Mouse (Mus musculus): ENCODE measurements around the gene Fgfr2. TPM values are rescaled to one million over a fixed set of nuclear protein-coding genes. Genes with fewer than 3 reads are reported as not detected.
A peak's percentile ranks its signal among the peaks of the same experiment; 100 is the strongest.

Gene Fgfr2
- polyA plus RNA-seq, 1 experiment from 2014 or later: 106 TPM

DNA sequence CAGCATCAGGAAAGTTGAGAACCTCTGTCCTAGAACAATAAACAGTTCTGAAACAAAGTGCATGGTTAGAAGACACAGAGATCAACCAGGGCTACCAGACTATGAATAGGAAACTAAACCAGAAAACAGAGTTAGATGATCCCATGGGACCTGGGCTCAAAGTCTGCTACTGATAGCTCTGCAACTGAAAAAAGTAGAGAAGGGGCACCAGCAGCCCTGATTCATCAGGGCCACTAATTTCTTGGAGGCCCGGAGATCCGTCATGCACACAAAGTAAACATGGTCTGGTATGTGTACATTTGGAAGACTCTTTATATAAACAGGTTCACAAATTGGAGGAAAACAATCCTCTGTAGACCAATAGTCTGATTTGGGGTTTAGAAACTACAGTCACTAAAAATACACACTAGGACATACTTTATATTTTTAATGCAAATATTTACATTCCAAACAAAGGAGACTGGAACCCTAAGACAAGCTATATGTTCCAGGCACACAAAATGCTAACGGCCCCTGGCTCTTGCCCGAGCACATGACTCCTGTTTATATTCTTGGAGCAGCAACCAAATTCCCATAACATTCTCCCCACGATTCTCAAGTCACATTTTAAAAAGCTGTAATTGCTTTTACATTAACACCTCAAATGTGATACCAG lies 814.5 kb downstream of the Fgfr2 start:
- Histone ChIP-seq H3K27me3 (replicated peaks; ENCODE audit: control insufficient read depth, insufficient read depth, low read length) (no peaks in the 10 kb centered on the region), H3K9me3 (ENCODE audit: control insufficient read depth, low read length) (no peaks in the 10 kb centered on the region), H3K9ac (ENCODE audit: low read depth, low read length) (no peak overlapping the region), H3K4me2 (ENCODE audit: low read depth, low read length) (no peak overlapping the region), H3K4me1 (ENCODE audit: control insufficient read depth, insufficient read depth, low read length) (peaks cover 39% of the 10 kb centered on the region), H3K27ac (replicated peaks; ENCODE audit: low read depth, low read length) (no peak overlapping the region), H3K4me3 (ENCODE audit: low read depth, low read length) (no peak overlapping the region), H3K36me3 (ENCODE audit: control insufficient read depth, insufficient read depth, low read length) (no peaks in the 10 kb centered on the region)
- DNase-seq (ENCODE audit: low spot score): peak; percentile 49
- no peak for ATAC-seq (ENCODE audit: low read depth)
- WGBS: 44% methylated on average over 5 of the region's 5 CpGs

GRCm38 (mm10) chr7:132307722-132308271 lies 815.4 kb downstream of the Fgfr2 start:
- 70% methylated on average over 6 of the region's 6 CpGs for WGBS
- Histone ChIP-seq H3K4me2 (ENCODE audit: low read depth, low read length) (no peak overlapping the region), H3K4me3 (ENCODE audit: low read depth, low read length) (no peak overlapping the region), H3K36me3 (ENCODE audit: control insufficient read depth, insufficient read depth, low read length) (no peaks in the 10 kb centered on the region), H3K27me3 (replicated peaks; ENCODE audit: control insufficient read depth, insufficient read depth, low read length) (no peaks in the 10 kb centered on the region), H3K4me1 (ENCODE audit: control insufficient read depth, insufficient read depth, low read length) (peaks cover 33% of the 10 kb centered on the region), H3K9me3 (ENCODE audit: control insufficient read depth, low read length) (no peaks in the 10 kb centered on the region), H3K27ac (replicated peaks; ENCODE audit: low read depth, low read length) (no peak overlapping the region), H3K9ac (ENCODE audit: low read depth, low read length) (no peak overlapping the region)
- no peak for DNase-seq (ENCODE audit: low spot score)
- no peak for ATAC-seq (ENCODE audit: low read depth)

GRCm38 (mm10) chr7:132306671-132307412 lies 816.3 kb downstream of the Fgfr2 start:
- Histone ChIP-seq H3K9ac (ENCODE audit: low read depth, low read length) (no peak overlapping the region), H3K27ac (replicated peaks; ENCODE audit: low read depth, low read length) (no peak overlapping the region), H3K9me3 (ENCODE audit: control insufficient read depth, low read length) (no peaks in the 10 kb centered on the region), H3K4me2 (ENCODE audit: low read depth, low read length) (no peak overlapping the region), H3K27me3 (replicated peaks; ENCODE audit: control insufficient read depth, insufficient read depth, low read length) (no peaks in the 10 kb centered on the region), H3K36me3 (ENCODE audit: control insufficient read depth, insufficient read depth, low read length) (no peaks in the 10 kb centered on the region), H3K4me3 (ENCODE audit: low read depth, low read length) (no peak overlapping the region), H3K4me1 (ENCODE audit: control insufficient read depth, insufficient read depth, low read length) (peaks cover 31% of the 10 kb centered on the region)
- 91% methylated on average over 8 of the region's 8 CpGs for WGBS
- DNase-seq (ENCODE audit: low spot score) (no peak), ATAC-seq (ENCODE audit: low read depth) (no peak)

GRCm38 (mm10) chr7:132305492-132306375 lies 817.4 kb downstream of the Fgfr2 start:
- 80% methylated on average over 5 of the region's 5 CpGs for whole genome bisulfite sequencing
- H3K9me3 ChIP-seq (ENCODE audit: control insufficient read depth, low read length): no peaks in the 10 kb centered on the region
- DNase-seq (ENCODE audit: low spot score) (no peak), ATAC-seq (ENCODE audit: low read depth) (no peak)
- H3K27me3 ChIP-seq (replicated peaks; ENCODE audit: control insufficient read depth, insufficient read depth, low read length): no peaks in the 10 kb centered on the region
- no peak overlapping the region for H3K9ac ChIP-seq (ENCODE audit: low read depth, low read length)
- H3K36me3 ChIP-seq (ENCODE audit: control insufficient read depth, insufficient read depth, low read length): no peaks in the 10 kb centered on the region
- H3K27ac ChIP-seq (replicated peaks; ENCODE audit: low read depth, low read length): no peak overlapping the region
- no peak overlapping the region for H3K4me2 ChIP-seq (ENCODE audit: low read depth, low read length)
- H3K4me3 ChIP-seq (ENCODE audit: low read depth, low read length): no peak overlapping the region
- peaks cover 31% of the 10 kb centered on the region for H3K4me1 ChIP-seq (ENCODE audit: control insufficient read depth, insufficient read depth, low read length)

- H3K4me1 ChIP-seq (ENCODE audit: control insufficient read depth, insufficient read depth, low read length): peaks cover 42% of the 10 kb centered on the region
- 72% methylated on average over 8 of the region's 8 CpGs for WGBS
- no peak overlapping the region for H3K9ac ChIP-seq (ENCODE audit: low read depth, low read length)
- no peaks in the 10 kb centered on the region for H3K9me3 ChIP-seq (ENCODE audit: control insufficient read depth, low read length)
- no peak overlapping the region for H3K27ac ChIP-seq (replicated peaks; ENCODE audit: low read depth, low read length)
- no peak overlapping the region for H3K4me2 ChIP-seq (ENCODE audit: low read depth, low read length)
- H3K36me3 ChIP-seq (ENCODE audit: control insufficient read depth, insufficient read depth, low read length): no peaks in the 10 kb centered on the region
- no peak for DNase-seq (ENCODE audit: low spot score)
- H3K27me3 ChIP-seq (replicated peaks; ENCODE audit: control insufficient read depth, insufficient read depth, low read length): no peaks in the 10 kb centered on the region
- ATAC-seq (ENCODE audit: low read depth): no peak
- H3K4me3 ChIP-seq (ENCODE audit: low read depth, low read length): no peak overlapping the region
These were observed 818.6 kb downstream of the Fgfr2 start for GRCm38 (mm10) chr7:132304424-132305085.

GRCm38 (mm10) chr7:132303988-132304387 lies 819.2 kb downstream of the Fgfr2 start:
- Histone ChIP-seq H3K36me3 (ENCODE audit: control insufficient read depth, insufficient read depth, low read length) (no peaks in the 10 kb centered on the region), H3K4me2 (ENCODE audit: low read depth, low read length) (no peak overlapping the region), H3K4me1 (ENCODE audit: control insufficient read depth, insufficient read depth, low read length) (peaks cover 41% of the 10 kb centered on the region), H3K4me3 (ENCODE audit: low read depth, low read length) (no peak overlapping the region), H3K27me3 (replicated peaks; ENCODE audit: control insufficient read depth, insufficient read depth, low read length) (no peaks in the 10 kb centered on the region), H3K9ac (ENCODE audit: low read depth, low read length) (no peak overlapping the region), H3K27ac (replicated peaks; ENCODE audit: low read depth, low read length) (no peak overlapping the region), H3K9me3 (ENCODE audit: control insufficient read depth, low read length) (no peaks in the 10 kb centered on the region)
- 70% methylated on average over 7 of the region's 7 CpGs for WGBS
- ATAC-seq (ENCODE audit: low read depth) (no peak), DNase-seq (ENCODE audit: low spot score) (no peak)

DNA sequence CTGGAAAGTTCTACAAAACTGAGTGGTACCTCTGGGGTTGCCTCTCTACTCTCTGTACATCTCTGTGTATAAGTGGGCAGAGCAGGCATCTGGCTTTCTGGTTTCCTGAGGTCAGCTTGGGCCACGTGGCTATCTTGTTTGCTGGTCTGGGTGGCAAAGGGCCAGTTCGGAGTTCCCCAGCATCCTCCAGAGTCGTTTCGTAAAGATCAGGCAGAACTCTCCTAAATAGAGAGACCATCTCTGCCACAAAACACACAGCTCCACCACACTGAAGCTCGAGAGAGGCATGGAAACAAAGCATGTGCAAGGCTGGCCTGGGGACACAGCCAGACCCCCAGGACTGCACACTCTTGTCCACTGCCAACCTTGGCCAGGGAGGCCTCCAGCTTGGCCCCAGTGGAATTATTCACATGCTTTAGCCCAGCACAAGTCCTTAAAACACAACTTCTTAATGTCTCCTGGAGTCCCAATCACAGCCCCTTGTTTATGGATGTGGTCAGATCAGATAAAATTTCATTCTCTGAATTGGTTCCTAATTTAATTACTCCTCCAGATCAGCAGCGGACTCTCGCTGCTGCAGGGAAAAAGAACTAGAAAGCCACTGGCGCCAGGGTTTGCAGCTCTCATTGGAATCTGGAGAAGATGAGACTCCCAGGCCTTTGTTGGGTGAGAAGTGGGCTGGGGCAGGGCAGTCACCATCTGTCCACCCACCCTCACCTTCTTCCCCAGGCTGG lies 820.5 kb downstream of the Fgfr2 start:
- Histone ChIP-seq H3K27me3 (replicated peaks; ENCODE audit: control insufficient read depth, insufficient read depth, low read length) (no peaks in the 10 kb centered on the region), H3K9ac (ENCODE audit: low read depth, low read length) (no peak overlapping the region), H3K4me3 (ENCODE audit: low read depth, low read length) (no peak overlapping the region), H3K9me3 (ENCODE audit: control insufficient read depth, low read length) (no peaks in the 10 kb centered on the region), H3K36me3 (ENCODE audit: control insufficient read depth, insufficient read depth, low read length) (no peaks in the 10 kb centered on the region), H3K4me1 (ENCODE audit: control insufficient read depth, insufficient read depth, low read length) (peaks cover 33% of the 10 kb centered on the region), H3K27ac (replicated peaks; ENCODE audit: low read depth, low read length) (no peak overlapping the region), H3K4me2 (ENCODE audit: low read depth, low read length) (no peak overlapping the region)
- ATAC-seq (ENCODE audit: low read depth) (no peak), DNase-seq (ENCODE audit: low spot score) (no peak)
- WGBS: 61% methylated on average over 8 of the region's 8 CpGs
